Mouse (Mus musculus) layer of hippocampus, adult 18-20 months (tissue): ENCODE measurements at regions not wholly inside any gene's neighbourhood (a gene's known extent, or its start where the extent isn't known, plus 50 kb on each side); places are given as distances from the start of the nearest gene placed in this dataset.

Source experiments
- DNase-seq, 2 experiments: peaks; one replicate each; pipeline ENCODE4 v3.0.0; 2022; ENCODE audit warnings: low spot score in 2 of 2

GRCm38 (mm10) chr3:9948114-9948513 lies 139.8 kb upstream of the Gm9833 start:
- no peak for DNase-seq

DNA sequence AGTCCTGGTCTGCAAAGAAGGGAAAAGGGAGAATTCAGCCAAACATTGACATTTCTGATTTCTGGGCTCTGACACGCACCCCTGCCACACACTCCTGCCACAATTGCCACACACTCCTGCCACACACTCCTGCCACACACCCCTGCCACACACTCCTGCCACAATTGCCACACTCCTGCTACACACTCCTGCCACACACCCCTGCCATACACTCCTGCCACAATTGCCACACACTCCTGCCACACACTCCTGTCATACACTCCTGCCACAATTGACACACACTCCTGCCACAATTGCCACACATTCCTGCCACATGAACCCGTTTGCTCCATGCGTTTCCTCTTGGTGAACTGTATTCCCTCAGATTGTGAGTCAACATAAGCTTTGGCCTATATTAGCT lies 130.0 kb upstream of the Gm9833 start:
- DNase-seq, result no peak

DNA sequence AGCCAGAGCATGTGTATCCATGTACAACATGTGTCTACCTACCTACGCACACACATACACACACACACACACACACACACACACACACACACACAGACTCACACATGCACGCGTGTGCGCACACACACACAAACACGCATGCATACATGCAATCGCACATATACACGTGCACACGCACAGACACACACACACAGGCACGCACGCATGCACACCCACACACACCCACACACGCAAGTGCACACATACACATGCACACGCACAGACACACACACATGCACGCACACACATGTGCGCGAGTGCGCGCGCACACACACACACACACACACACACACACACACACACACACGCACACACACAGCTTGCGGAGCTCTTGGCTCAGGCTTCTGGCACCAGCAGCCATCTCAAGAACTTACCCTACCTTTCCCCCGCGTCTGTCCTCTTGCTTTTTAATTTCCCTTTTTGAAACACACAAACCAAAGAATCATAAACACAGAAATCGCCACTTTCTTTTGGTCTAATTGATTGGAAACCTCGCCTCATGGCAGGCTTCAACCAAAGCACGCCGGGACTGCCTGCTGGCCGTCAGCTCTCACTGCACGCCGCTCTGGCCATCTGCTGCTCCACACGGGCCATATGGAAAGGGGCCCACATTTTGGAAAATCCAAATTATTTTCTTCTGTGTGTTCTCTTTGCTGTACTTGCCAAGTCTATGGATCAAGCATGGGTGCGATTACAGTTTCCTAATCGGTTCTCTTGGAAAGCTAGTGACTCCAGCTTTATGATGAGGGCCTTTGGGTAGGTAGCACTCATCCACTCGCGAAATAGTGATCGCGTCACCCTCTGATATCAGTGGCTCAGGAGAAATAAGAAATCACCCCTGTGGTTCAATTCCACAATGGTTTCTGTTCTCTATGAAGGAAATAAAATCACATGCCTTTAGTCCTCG lies 127.9 kb upstream of the Gm9833 start:
- DNase-seq, result peak; percentile 31 to 65

- DNase-seq, result peak in 1 of 2 experiments; percentile 69
Observed at GRCm38 (mm10) chr3:9960696-9961095, 127.2 kb upstream of the Gm9833 start.
